Mouse (Mus musculus) layer of hippocampus, adult 9-10 months (tissue): ENCODE data around the gene Gm4907.
"Not testable (repeated sequence)": the region's sequence is repeated elsewhere in the genome, so short reads cannot be mapped to it uniquely, and the experiment has no call there.

Experiments used
- DNase-seq: peaks from one replicate; pipeline ENCODE4 v3.0.0; 2022; ENCODE audit warnings: low spot score

Gm4907 gene

DNA sequence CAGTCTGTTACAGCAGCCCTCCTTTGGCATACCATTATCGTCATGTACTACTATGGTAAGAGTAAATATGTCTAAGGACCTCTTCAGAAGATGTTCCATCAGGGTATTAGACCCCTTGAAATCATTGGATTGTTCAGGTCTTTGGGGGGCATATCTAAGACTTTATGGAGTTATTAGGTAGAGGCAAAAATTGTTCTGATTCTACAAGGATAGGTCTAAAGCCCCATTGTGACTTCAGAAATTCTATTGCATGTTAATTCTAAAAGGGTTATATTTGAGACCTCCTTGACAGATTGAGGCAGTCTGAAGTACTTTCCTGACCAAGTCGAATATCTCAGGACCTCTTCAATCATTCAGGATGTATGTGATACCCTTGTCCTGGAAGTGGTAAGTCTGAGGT, at the start of gene Gm4907:
TSS of gene Gm4907 (plus strand) at position 301 of the 400 bp plus-strand sequence.
- not testable (repeated sequence) for DNase-seq

DNA sequence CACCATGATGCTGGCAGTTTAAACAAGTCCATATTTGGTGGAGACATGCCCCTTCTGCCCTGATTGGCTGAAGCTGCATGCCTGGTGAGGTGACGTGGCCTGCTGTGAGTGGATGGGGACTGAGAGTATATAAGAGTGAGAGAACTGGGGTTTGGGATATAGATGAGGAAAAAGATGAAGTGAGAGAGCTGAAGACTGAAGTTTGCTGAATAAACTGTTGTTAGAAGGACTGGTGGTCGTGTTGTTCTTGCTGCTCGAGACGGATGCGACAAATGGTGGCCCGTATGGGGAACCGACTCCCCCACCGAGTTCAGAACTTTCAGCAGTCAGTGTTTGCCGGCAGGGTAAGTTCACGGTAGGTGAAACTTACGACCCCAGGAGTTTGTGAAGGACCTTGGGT, 48.6 kb upstream of the Gm4907 start:
- DNase-seq: not testable (repeated sequence)

GRCm38 (mm10) chrX:23840921-23841320, 41.4 kb upstream of the Gm4907 start:
- no peak for DNase-seq

GRCm38 (mm10) chrX:23954161-23954560, 71.8 kb downstream of the Gm4907 start:
- no peak for DNase-seq
